Mouse (Mus musculus): ENCODE data around the gene Kpna1. TPM values are rescaled to one million over a fixed set of nuclear protein-coding genes. Genes with fewer than 3 reads are reported as not detected.

The Kpna1 gene
- polyA plus RNA-seq, 1 experiment: 48.3 TPM

GRCm38 (mm10) chr16:36040640-36041624 is 62.4 kb downstream of the Kpna1 start, which contains the start of gene Wdr5b:
Gene Wdr5b, plus strand, starts transcription at chr16:36041190.
- Histone ChIP-seq H3K4me3 (replicated peaks; ENCODE audit: control insufficient read depth, low read depth, low read length) (peak within 1 kb of the TSS; percentile 93), H3K27ac (ENCODE audit: control insufficient read depth, insufficient read depth, low read depth, low read length, poor library complexity) (peak within 1 kb of the TSS; percentile 72), H3K4me1 (ENCODE audit: control insufficient read depth, insufficient read depth, low read length) (no peaks in the 10 kb centered on the region)
- TF ChIP-seq POLR2A (IDR thresholded peaks at IDR 0.05; ENCODE audit: borderline replicate concordance, control insufficient read depth, low read depth, low read length) (peak; percentile 60; the same call in 1 of the 2 replicates), CTCF (IDR thresholded peaks at IDR 0.05; ENCODE audit: control insufficient read depth, insufficient read depth, low read length) (no peak)
- WGBS: under 1% methylated on average over 39 of the region's 39 CpGs

GRCm38 (mm10) chr16:36041625-36042020 is 63.1 kb downstream of the Kpna1 start:
- TF ChIP-seq CTCF (IDR thresholded peaks at IDR 0.05; ENCODE audit: control insufficient read depth, insufficient read depth, low read length) (no peak), POLR2A (IDR thresholded peaks at IDR 0.05; ENCODE audit: borderline replicate concordance, control insufficient read depth, low read depth, low read length) (no peak)
- peak overlapping the region; percentile 93 for H3K4me3 ChIP-seq (replicated peaks; ENCODE audit: control insufficient read depth, low read depth, low read length)
- peak overlapping the region; percentile 72 for H3K27ac ChIP-seq (ENCODE audit: control insufficient read depth, insufficient read depth, low read depth, low read length, poor library complexity)
- 7% methylated on average over 11 of the region's 11 CpGs for WGBS
- H3K4me1 ChIP-seq (ENCODE audit: control insufficient read depth, insufficient read depth, low read length): no peaks in the 10 kb centered on the region

GRCm38 (mm10) chr16:36043073-36043472 is 64.5 kb downstream of the Kpna1 start:
- Histone ChIP-seq H3K27ac (ENCODE audit: control insufficient read depth, insufficient read depth, low read depth, low read length, poor library complexity) (no peak overlapping the region), H3K4me3 (replicated peaks; ENCODE audit: control insufficient read depth, low read depth, low read length) (no peak overlapping the region), H3K4me1 (ENCODE audit: control insufficient read depth, insufficient read depth, low read length) (no peaks in the 10 kb centered on the region)
- TF ChIP-seq CTCF (IDR thresholded peaks at IDR 0.05; ENCODE audit: control insufficient read depth, insufficient read depth, low read length) (no peak), POLR2A (IDR thresholded peaks at IDR 0.05; ENCODE audit: borderline replicate concordance, control insufficient read depth, low read depth, low read length) (no peak)
- WGBS: 88% methylated on average over 10 of the region's 10 CpGs

- Histone ChIP-seq H3K27ac (ENCODE audit: control insufficient read depth, insufficient read depth, low read depth, low read length, poor library complexity) (no peak overlapping the region), H3K4me1 (ENCODE audit: control insufficient read depth, insufficient read depth, low read length) (no peaks in the 10 kb centered on the region), H3K4me3 (replicated peaks; ENCODE audit: control insufficient read depth, low read depth, low read length) (no peak overlapping the region)
- WGBS: 90% methylated on average over 4 of the region's 4 CpGs
- no peak for TF ChIP-seq CTCF (IDR thresholded peaks at IDR 0.05; ENCODE audit: control insufficient read depth, insufficient read depth, low read length)
- TF ChIP-seq POLR2A (IDR thresholded peaks at IDR 0.05; ENCODE audit: borderline replicate concordance, control insufficient read depth, low read depth, low read length): no peak
Measured at GRCm38 (mm10) chr16:36043964-36044363, 65.4 kb downstream of the Kpna1 start.

GRCm38 (mm10) chr16:36047538-36047937 is 69.0 kb downstream of the Kpna1 start:
- no peak overlapping the region for H3K27ac ChIP-seq (ENCODE audit: control insufficient read depth, insufficient read depth, low read depth, low read length, poor library complexity)
- no peaks in the 10 kb centered on the region for H3K4me1 ChIP-seq (ENCODE audit: control insufficient read depth, insufficient read depth, low read length)
- TF ChIP-seq CTCF (IDR thresholded peaks at IDR 0.05; ENCODE audit: control insufficient read depth, insufficient read depth, low read length): no peak
- no peak for TF ChIP-seq POLR2A (IDR thresholded peaks at IDR 0.05; ENCODE audit: borderline replicate concordance, control insufficient read depth, low read depth, low read length)
- H3K4me3 ChIP-seq (replicated peaks; ENCODE audit: control insufficient read depth, low read depth, low read length): no peak overlapping the region
- 87% methylated on average over 4 of the region's 4 CpGs for WGBS

GRCm38 (mm10) chr16:36051491-36051890 is 72.9 kb downstream of the Kpna1 start:
- TF ChIP-seq CTCF (IDR thresholded peaks at IDR 0.05; ENCODE audit: control insufficient read depth, insufficient read depth, low read length) (no peak), POLR2A (IDR thresholded peaks at IDR 0.05; ENCODE audit: borderline replicate concordance, control insufficient read depth, low read depth, low read length) (no peak)
- H3K4me3 ChIP-seq (replicated peaks; ENCODE audit: control insufficient read depth, low read depth, low read length): no peak overlapping the region
- H3K4me1 ChIP-seq (ENCODE audit: control insufficient read depth, insufficient read depth, low read length): no peaks in the 10 kb centered on the region
- 75% methylated on average over 6 of the region's 6 CpGs for WGBS
- H3K27ac ChIP-seq (ENCODE audit: control insufficient read depth, insufficient read depth, low read depth, low read length, poor library complexity): no peak overlapping the region

- Histone ChIP-seq H3K27ac (ENCODE audit: control insufficient read depth, insufficient read depth, low read depth, low read length, poor library complexity) (no peak overlapping the region), H3K4me1 (ENCODE audit: control insufficient read depth, insufficient read depth, low read length) (no peaks in the 10 kb centered on the region), H3K4me3 (replicated peaks; ENCODE audit: control insufficient read depth, low read depth, low read length) (no peak overlapping the region)
- 70% methylated on average over 6 of the region's 6 CpGs for WGBS
- TF ChIP-seq CTCF (IDR thresholded peaks at IDR 0.05; ENCODE audit: control insufficient read depth, insufficient read depth, low read length) (no peak), POLR2A (IDR thresholded peaks at IDR 0.05; ENCODE audit: borderline replicate concordance, control insufficient read depth, low read depth, low read length) (no peak)
Measured at GRCm38 (mm10) chr16:36053524-36054275, 75.2 kb downstream of the Kpna1 start.

GRCm38 (mm10) chr16:36054920-36055319 is 76.4 kb downstream of the Kpna1 start:
- WGBS: 88% methylated on average over 8 of the region's 8 CpGs
- TF ChIP-seq CTCF (IDR thresholded peaks at IDR 0.05; ENCODE audit: control insufficient read depth, insufficient read depth, low read length) (no peak), POLR2A (IDR thresholded peaks at IDR 0.05; ENCODE audit: borderline replicate concordance, control insufficient read depth, low read depth, low read length) (no peak)
- Histone ChIP-seq H3K4me3 (replicated peaks; ENCODE audit: control insufficient read depth, low read depth, low read length) (no peak overlapping the region), H3K27ac (ENCODE audit: control insufficient read depth, insufficient read depth, low read depth, low read length, poor library complexity) (no peak overlapping the region), H3K4me1 (ENCODE audit: control insufficient read depth, insufficient read depth, low read length) (no peaks in the 10 kb centered on the region)
